Mouse (Mus musculus) cerebellum, adult 2 months (tissue): Measurements from ENCODE around the gene Anks1b. TPM values are rescaled to one million over a fixed set of nuclear protein-coding genes. Genes with fewer than 3 reads are reported as not detected.

Experiments
- DNase-seq, 2 experiments: peaks; one replicate each; pipeline ENCODE4 v3.0.0; 2021
- H3K27ac ChIP-seq: fragments of 200-500 bp; 2 replicates; pipeline ENCODE4 v1.5.1; 2012; ENCODE audit warnings: low read length, control low read depth, inconsistent platforms; ENCODE audit not compliant: insufficient read depth
- H3K27me3 ChIP-seq: fragments of 200-500 bp; 2 replicates; pipeline ENCODE4 v1.6.1; 2012; ENCODE audit warnings: inconsistent platforms, mild to moderate bottlenecking, low read length, moderate library complexity; ENCODE audit not compliant: control insufficient read depth, insufficient read depth
- H3K4me1 ChIP-seq: fragments of 200-500 bp; 2 replicates; pipeline ENCODE4 v1.6.1; 2011; ENCODE audit warnings: low read length; ENCODE audit not compliant: control insufficient read depth, insufficient read depth
- H3K4me3 ChIP-seq: fragments of 200-500 bp; replicated peaks from 2 replicates; pipeline ENCODE3; 2011; ENCODE audit warnings: mild to moderate bottlenecking, low read depth, low read length, control low read depth; ENCODE audit not compliant: insufficient read depth
- CTCF ChIP-seq: fragments of 200-500 bp; IDR thresholded peaks from 2 replicates; pipeline ENCODE4 v1.5.1; 2011; ENCODE audit warnings: low read depth, mild to moderate bottlenecking, control low read depth, low read length, moderate library complexity, borderline replicate concordance; ENCODE audit not compliant: insufficient read depth
- POLR2A ChIP-seq: fragments of 200-500 bp; IDR thresholded peaks from 2 replicates; pipeline ENCODE4 v1.6.1; 2011; ENCODE audit warnings: low read length, control low read depth, borderline replicate concordance; ENCODE audit not compliant: insufficient read depth
- WGBS: fragments of 180-500 bp; shearing (Covaris S2); methylation state at CpG from one replicate; pipeline ENCODE4 v1.1.7; 2018; 5-methylcytosine and 5-hydroxymethylcytosine counted together
- polyA plus RNA-seq: library from polyadenylated mRNA; depleted of rRNA; stranded (reverse); fragments of >200 nt; gene quantifications from 2 replicates; pipeline ENCODE4 v1.2.3, GENCODE M21; 2012

Anks1b gene
- polyA plus RNA-seq, 1 experiment = 162 TPM

GRCm38 (mm10) chr10:90852432-90852831, 979.1 kb downstream of the Anks1b start:
- WGBS = 90% methylated on average over 7 of the region's 7 CpGs
- Histone ChIP-seq H3K27ac (no peak overlapping the region), H3K4me1 (no peaks in the 10 kb centered on the region), H3K27me3 (no peaks in the 10 kb centered on the region), H3K4me3 (no peak overlapping the region)
- no peak for DNase-seq
- TF ChIP-seq CTCF (no peak), POLR2A (no peak)

- Histone ChIP-seq H3K27me3 (no peaks in the 10 kb centered on the region), H3K4me1 (peaks cover 2% of the 10 kb centered on the region; the same call in 1 of the 2 replicates), H3K27ac (peak overlapping the region; percentile 59), H3K4me3 (no peak overlapping the region)
- WGBS = 60% methylated on average over 4 of the region's 4 CpGs
- TF ChIP-seq POLR2A = no peak
- no peak for TF ChIP-seq CTCF
- peak in 1 of 2 experiments; percentile 18 for DNase-seq
Observed at GRCm38 (mm10) chr10:90856668-90857067, 983.4 kb downstream of the Anks1b start.

DNA sequence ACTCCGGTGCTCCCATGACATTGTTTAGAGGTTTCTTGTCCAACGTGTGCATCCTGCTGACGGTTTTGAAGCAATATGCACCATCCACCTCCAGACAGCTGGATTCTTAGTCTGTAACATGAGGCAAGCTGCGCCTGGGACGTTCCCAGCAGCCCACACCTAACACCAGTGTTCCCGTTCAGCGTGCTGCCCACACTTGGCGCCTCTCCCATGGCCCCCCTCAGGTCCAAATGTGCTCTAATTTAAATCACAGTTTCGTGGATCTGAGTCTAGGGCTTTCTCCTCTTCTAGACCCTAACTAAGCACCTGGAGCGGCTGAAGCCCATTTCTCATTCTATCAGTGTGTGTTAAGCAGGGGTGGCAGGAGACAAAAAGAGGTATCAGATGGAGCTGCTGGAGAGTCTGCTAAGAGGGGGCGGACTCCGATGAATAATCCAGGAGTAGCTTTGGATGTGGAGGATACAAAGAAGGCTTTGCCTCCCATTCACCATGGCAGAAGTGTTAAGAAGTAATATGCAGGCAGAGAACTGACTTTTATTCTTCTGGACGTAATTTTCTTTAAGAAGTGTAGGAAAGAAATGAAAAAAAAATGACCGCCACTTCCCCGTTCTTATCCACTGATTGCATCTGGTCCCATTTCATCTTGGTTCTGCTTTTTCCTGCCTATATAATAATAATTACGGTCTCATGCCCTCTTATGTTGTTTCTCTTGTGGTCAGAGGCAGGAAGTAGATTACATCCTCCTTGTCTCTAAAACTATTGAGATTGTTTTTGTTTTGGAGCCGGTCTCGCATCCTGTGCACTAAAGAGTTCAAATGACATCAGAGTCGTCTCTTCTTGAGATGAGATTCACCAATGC, 986.6 kb downstream of the Anks1b start:
- Histone ChIP-seq H3K4me3 (no peak overlapping the region), H3K4me1 (peaks cover 8% of the 10 kb centered on the region), H3K27ac (no peak overlapping the region), H3K27me3 (no peaks in the 10 kb centered on the region)
- no peak for DNase-seq
- 79% methylated on average over 19 of the region's 19 CpGs for WGBS
- no peak for TF ChIP-seq CTCF
- TF ChIP-seq POLR2A = no peak

DNA sequence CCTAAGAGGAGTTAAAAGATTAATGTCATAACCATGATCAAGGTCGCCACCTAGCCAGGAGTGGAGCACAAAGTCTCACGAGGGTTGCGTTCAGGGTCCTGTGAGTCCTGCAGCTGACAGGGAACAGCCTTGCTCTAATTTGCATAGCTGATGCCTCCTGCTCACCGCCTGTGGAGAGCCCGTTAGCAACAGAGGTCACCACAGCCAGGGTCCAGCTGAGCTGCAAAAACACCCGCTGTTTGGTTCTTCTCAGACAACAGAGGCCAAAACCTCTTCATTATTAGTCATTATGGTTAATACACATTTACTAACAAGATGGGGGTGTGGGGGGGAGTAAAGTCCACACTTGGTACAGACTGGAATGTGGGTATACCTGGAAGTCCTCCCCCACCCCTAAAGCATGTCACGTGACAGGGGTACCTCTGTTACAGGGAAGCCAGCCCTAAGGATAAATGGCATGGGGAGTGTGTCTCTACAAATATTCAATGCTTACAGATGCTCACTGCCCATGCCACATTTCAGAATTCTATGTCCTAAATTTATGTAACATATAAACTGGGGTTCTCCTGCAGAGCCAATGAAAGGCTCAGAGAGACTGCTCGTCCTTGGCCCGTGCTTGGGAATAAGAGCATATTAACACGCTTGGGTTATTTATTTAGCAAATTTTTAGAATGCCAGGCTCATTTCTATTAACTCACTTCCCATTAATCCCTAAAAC, 990.7 kb downstream of the Anks1b start:
- Histone ChIP-seq H3K4me1 (peaks cover 11% of the 10 kb centered on the region), H3K27ac (no peak overlapping the region), H3K27me3 (no peaks in the 10 kb centered on the region), H3K4me3 (no peak overlapping the region)
- peak; percentile 43 to 54 for DNase-seq
- TF ChIP-seq CTCF (peak; percentile 33; the same call in 1 of the 2 replicates), POLR2A (no peak)
- 28% methylated on average over 10 of the region's 10 CpGs for WGBS

DNA sequence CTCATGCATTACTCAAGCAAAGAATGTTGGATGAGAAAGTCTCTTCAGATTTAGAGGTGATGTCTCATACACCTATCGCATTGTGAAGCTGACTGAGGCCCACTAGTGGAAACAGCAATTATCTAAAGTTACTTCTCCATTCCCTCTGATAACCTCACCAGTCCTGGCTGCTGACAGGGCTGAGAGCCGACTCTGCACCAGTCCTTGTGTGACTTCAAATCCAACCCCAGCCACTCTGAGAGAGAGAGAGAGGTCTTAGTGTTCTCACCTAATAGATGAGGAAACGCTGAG, 991.2 kb downstream of the Anks1b start:
- H3K4me1 ChIP-seq = peaks cover 11% of the 10 kb centered on the region
- no peak for TF ChIP-seq POLR2A
- peak; percentile 37; the same call in 1 of the 2 replicates for TF ChIP-seq CTCF

DNA sequence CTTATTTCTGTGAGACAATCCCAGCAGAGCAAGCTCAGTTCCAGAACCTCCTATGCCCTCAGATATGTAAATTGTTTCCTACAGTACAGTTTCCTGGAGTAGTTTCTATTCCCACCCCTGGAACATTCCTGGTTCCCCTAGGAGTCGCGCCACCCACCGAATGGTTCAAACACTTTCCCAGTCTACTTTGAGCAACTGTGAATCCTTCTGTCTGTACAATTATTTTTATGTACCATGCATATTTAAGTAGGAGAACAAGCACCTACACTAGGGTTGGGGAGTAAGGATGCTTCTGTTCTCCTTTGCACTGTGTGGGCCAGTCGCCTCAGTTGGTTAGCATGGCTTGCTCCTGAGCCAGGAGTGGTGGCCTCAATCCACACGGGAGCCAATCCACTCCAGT, 999.9 kb downstream of the Anks1b start:
- H3K27ac ChIP-seq = no peak overlapping the region
- no peak overlapping the region for H3K4me3 ChIP-seq
- no peak for TF ChIP-seq CTCF
- no peak for TF ChIP-seq POLR2A
- H3K27me3 ChIP-seq = no peaks in the 10 kb centered on the region
- DNase-seq = no peak
- H3K4me1 ChIP-seq = peaks cover under 1% of the 10 kb centered on the region; the same call in 1 of the 2 replicates
- WGBS = 76% methylated on average over 5 of the region's 5 CpGs

More for the DNA sequence above, 991.2 kb downstream of the Anks1b start:
- DNase-seq = no peak
- Histone ChIP-seq H3K27me3 (no peaks in the 10 kb centered on the region), H3K27ac (no peak overlapping the region), H3K4me3 (no peak overlapping the region)
- 61% methylated on average over 3 of the region's 3 CpGs for WGBS

DNA sequence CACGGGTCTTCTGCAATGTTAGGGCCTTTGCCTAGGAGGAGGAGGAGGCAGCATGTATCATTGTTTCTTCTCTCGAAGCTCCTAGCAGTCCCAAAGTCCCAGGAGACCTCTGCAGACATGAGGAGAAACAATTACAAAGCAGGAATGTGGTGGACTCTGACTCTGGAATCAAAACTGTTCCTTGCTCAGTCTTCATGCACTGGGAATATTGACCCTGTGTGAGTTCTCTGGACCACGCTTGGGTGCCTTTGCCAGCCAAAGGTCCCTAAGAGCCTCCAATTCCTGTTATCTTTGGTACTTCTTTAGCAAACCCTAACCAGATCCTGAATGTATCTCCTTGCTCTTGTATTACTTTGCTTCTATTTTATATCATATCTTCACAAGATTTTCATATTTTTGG, 1000.9 kb downstream of the Anks1b start:
- 65% methylated on average over 3 of the region's 3 CpGs for WGBS
- Histone ChIP-seq H3K4me3 (no peak overlapping the region), H3K27ac (no peak overlapping the region), H3K27me3 (no peaks in the 10 kb centered on the region), H3K4me1 (no peaks in the 10 kb centered on the region)
- DNase-seq = no peak
- TF ChIP-seq POLR2A = no peak
- no peak for TF ChIP-seq CTCF
